Mouse (Mus musculus) CH12.LX (cell line): ENCODE data around the gene Prdm10.

Experiments used
- CHD2 ChIP-seq: IDR thresholded peaks from 2 replicates; pipeline ENCODE4 v1.6.1; 2011; ENCODE audit warnings: low read length, improper control_type of control experiment
- CTCF ChIP-seq, 2 experiments: IDR thresholded peaks in 1 of 2; conservative IDR thresholded peaks in 1 of 2; 2 replicates each; pipeline ENCODE4 v1.5.1; 2011 to 2012; ENCODE audit warnings: low read depth in 2 of 2, low read length in 2 of 2, improper control_type of control experiment in 1 of 2, inconsistent platforms in 1 of 2, mild to moderate bottlenecking in 1 of 2, moderate library complexity in 1 of 2
- HCFC1 ChIP-seq: IDR thresholded peaks from 2 replicates; pipeline ENCODE4 v1.6.1; 2012; ENCODE audit warnings: low read depth, mild to moderate bottlenecking, inconsistent platforms, low read length, improper control_type of control experiment
- IRF4 ChIP-seq: IDR thresholded peaks from 2 replicates; pipeline ENCODE4 v1.6.1; 2014; ENCODE audit warnings: low read depth, mild to moderate bottlenecking, inconsistent platforms, low read length, improper control_type of control experiment
- JUN ChIP-seq: IDR thresholded peaks from 2 replicates; pipeline ENCODE4 v1.6.1; 2011; ENCODE audit warnings: low read depth, mild to moderate bottlenecking, low read length, improper control_type of control experiment, moderate library complexity; ENCODE audit not compliant: insufficient read depth
- NRF1 ChIP-seq: IDR thresholded peaks from 2 replicates; pipeline ENCODE4 v1.6.1; 2014; ENCODE audit warnings: low read depth, mild to moderate bottlenecking, inconsistent platforms, low read length, improper control_type of control experiment, moderate library complexity
- POLR2A ChIP-seq: IDR thresholded peaks from 2 replicates; pipeline ENCODE4 v1.6.1; 2011; ENCODE audit warnings: low read depth, mild to moderate bottlenecking, improper control_type of control experiment, low read length
- USF1 ChIP-seq: IDR thresholded peaks from 2 replicates; pipeline ENCODE4 v1.6.1; 2014; ENCODE audit warnings: low read depth, mild to moderate bottlenecking, inconsistent platforms, low read length, improper control_type of control experiment

DNA sequence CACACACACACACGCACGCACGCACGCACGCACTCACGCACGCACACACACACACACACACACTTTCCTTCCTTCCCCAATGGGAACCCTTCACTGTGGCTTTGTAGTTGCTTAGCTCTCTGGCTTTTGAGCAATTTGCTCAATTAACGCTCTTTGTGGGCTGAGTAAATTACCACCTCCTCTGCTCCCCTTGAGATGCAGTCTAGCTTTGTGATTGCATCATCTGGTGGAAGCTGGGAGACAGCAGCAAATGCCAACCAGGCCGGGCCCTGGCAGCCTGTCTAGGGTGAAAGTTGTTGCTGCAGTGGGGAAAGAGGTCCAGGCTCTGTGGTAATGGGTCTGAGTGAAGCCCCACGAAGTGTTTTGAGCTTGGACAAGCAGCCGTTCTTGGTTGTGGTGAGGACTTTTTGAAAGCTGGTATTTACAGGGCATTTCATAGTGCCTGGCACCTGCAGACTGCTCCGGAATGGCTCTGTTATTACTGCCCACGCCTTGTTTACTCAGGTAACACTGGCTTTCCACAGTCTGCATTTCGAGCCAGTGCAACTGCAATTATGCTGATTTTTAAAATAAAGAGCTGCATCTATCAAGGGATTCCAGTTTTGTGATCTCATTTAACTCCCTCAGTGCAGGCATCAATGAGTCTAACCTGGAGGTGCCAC lies 10.0 kb downstream of the Prdm10 start:
- TF ChIP-seq CTCF (conservative IDR thresholded peaks at IDR 0.05 in 1 of 2, IDR thresholded peaks at IDR 0.05 in 1 of 2; ENCODE audit: low read depth in 2 of 2, low read length in 2 of 2) (no peak), POLR2A (no peak), IRF4 (no peak), JUN (no peak), NRF1 (no peak), HCFC1 (no peak), USF1 (no peak), CHD2 (no peak)
